8 mouse cellular contexts compared by ENCODE assay signal in genomic region chr14:76414862-76415780, GRCm38 (mm10). TPM values are rescaled to one million over a fixed set of nuclear protein-coding genes. Genes with fewer than 3 reads are reported as not detected.
A peak's percentile ranks its signal among the peaks of the same experiment; 100 is the strongest.
DNase-seq lines count a peak whose midpoint lies in the region; ATAC-seq and TF ChIP-seq lines count a peak whose summit lies in the region.

Gene Tsc22d1, plus strand, starts transcription at chr14:76414961.

- H3K4me3 ChIP-seq in brown adipose tissue, adult 24 weeks (ENCODE audit: insufficient read depth, low read depth, low read length) = peak within 1 kb of the TSS; percentile 60
- H3K4me3 ChIP-seq in testis, adult 2 months (ENCODE audit: control insufficient read depth, low read depth, low read length) = peak within 1 kb of the TSS; percentile 90

- intact Hi-C loops in heart, postnatal 36 days (cut with DNase I) = loop anchor here (2.0 to 5.0 kb wide), 4 partner anchors 37 to 303 kb away; partner anchors contain the start of genes Gpalpp1 and Nufip1

- ATAC-seq in frontal cortex, adult (ENCODE audit: low TSS enrichment) = peak; percentile 4
- no peak for ATAC-seq in megakaryocyte progenitor cell, adult 5-6 weeks (replicated peaks; ENCODE audit: poor library complexity)

- H3K4me1 ChIP-seq in brown adipose tissue, adult 24 weeks (ENCODE audit: control insufficient read depth, insufficient read depth, insufficient read length, low read length) = peaks cover 6% of the 10 kb centered on the region; the same call in 1 of the 2 replicates
- H3K4me1 ChIP-seq in testis, adult 2 months (ENCODE audit: control insufficient read depth, insufficient read depth, low read length) = peaks cover 17% of the 10 kb centered on the region

- DNase-seq in layer of hippocampus, adult 18-20 months (ENCODE audit: low spot score in 2 of 2) = peak in 1 of 2 experiments; percentile 55
- no peak for DNase-seq in layer of hippocampus, adult 9-10 months (ENCODE audit: low spot score)
- DNase-seq in heart, postnatal 36 days = peak in 1 of 2 experiments; percentile 42
- no peak for DNase-seq in layer of hippocampus, postnatal 36 days

- no peak for TF ChIP-seq CTCF in testis, adult 2 months (IDR thresholded peaks at IDR 0.05; ENCODE audit: control insufficient read depth, insufficient read depth, insufficient replicate concordance, low read depth, low read length)

- H3K27me3 ChIP-seq in testis, adult 2 months (ENCODE audit: control insufficient read depth, insufficient read depth, low read length) = no peaks in the 10 kb centered on the region

- TF ChIP-seq POLR2A in testis, adult 2 months (IDR thresholded peaks at IDR 0.05; ENCODE audit: control insufficient read depth, low read depth, low read length) = no peak

- no peaks in the 10 kb centered on the region; the same call in none of the 2 replicates for H3K36me3 ChIP-seq in testis, adult 2 months (ENCODE audit: control insufficient read depth, insufficient read depth, low read length)

- peak within 1 kb of the TSS; percentile 55 for H3K27ac ChIP-seq in brown adipose tissue, adult 24 weeks (replicated peaks; ENCODE audit: low read depth, low read length)
- peak within 1 kb of the TSS; percentile 87 for H3K27ac ChIP-seq in testis, adult 2 months (ENCODE audit: control insufficient read depth, insufficient read depth, low read depth, low read length)

RNA-seq across cellular contexts. Expression of gene Tsc22d1, which starts in this region (rescaled TPM):
- total RNA-seq in layer of hippocampus, adult 18-20 months (2021) = 100 to 1,000 TPM; 533 to 545 TPM
- 52.7 and 91.0 TPM in 2 replicates for polyA plus RNA-seq in brown adipose tissue, adult 24 weeks (2012; ENCODE audit: insufficient read depth, insufficient read length, missing spikeins)
- 100 to 1,000 TPM; 385 to 457 TPM for total RNA-seq in heart, postnatal 36 days (2021)
- 100 to 1,000 TPM; 540 to 554 TPM for total RNA-seq in layer of hippocampus, postnatal 36 days (2021)
- total RNA-seq in megakaryocyte progenitor cell, adult 5-6 weeks (2015) = 44.8 and 46.4 TPM in 2 replicates
- 32.6 and 36.5 TPM in 2 replicates for total RNA-seq in megakaryocyte progenitor cell, adult 5-6 weeks (2017)
- polyA plus RNA-seq in testis, adult 2 months (2012; rRNA removed) = 174 and 198 TPM in 2 replicates

Comparison
In these comparisons a context has a peak if more than half of its experiments do, and no peak if none do; other contexts are left out.
1. RNA of gene Tsc22d1 (total RNA-seq): 540 to 554 TPM in layer of hippocampus, postnatal 36 days, 533 to 545 TPM in layer of hippocampus, adult 18-20 months and 385 to 457 TPM in heart, postnatal 36 days; 32.6 to 46.4 TPM in megakaryocyte progenitor cell, adult 5-6 weeks; every median in the first group is over 4 times any median in the second.